Mouse (Mus musculus) cerebellum, adult (tissue): ENCODE results near the gene Kmt5a.

Experiments
- ATAC-seq: cut with Nextera tagmentation; 2 replicates; pipeline ENCODE4 v1.9.2; 2017; ENCODE audit warnings: mild to moderate bottlenecking, moderate library complexity, mixed read lengths; ENCODE audit not compliant: insufficient number of reproducible peaks, low FRiP score, low TSS enrichment

The Kmt5a gene

DNA sequence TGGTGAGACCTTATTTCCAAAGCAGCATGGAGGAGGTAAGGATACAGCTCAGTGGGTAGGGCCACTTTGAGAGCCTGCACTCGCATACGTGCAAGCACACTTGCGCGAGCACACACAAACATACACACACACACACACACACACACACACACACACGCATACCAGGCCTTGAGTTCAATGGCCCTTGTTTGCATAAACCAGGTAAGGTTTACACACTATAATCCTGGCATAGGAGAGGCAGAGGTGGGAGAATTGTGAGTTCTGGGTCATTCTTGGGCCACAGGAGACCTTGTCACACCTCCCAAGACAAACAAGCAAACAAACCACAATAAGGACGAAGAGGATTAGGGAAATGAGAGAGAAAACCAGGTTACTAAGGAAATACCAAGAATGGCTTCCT lies 69.5 kb downstream of the Kmt5a start:
- ATAC-seq: no peak

DNA sequence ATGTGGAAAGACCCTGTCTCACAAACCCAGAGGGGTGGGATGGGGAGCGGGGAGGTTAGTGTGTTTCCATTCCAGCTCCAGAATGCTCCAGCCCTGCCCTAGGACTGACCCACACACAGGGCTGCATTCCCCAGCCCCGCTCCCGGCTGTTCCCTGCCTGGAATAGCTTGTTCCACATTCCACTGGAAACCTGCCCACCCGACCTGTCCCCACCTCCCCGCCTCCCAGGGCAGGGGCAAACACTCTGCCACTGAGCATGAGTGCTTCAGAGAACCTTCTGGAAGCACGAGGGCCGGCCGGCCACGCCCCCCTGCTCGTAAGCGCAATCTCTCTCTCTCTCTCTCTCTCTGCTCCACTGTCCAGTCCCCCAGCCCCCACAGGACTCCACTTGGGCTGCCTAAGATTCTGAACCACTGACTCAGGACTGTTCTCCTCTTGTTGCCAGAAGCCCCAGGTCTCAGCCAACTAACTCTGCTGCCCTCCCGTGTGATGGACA lies 70.1 kb downstream of the Kmt5a start:
- ATAC-seq: no peak

DNA sequence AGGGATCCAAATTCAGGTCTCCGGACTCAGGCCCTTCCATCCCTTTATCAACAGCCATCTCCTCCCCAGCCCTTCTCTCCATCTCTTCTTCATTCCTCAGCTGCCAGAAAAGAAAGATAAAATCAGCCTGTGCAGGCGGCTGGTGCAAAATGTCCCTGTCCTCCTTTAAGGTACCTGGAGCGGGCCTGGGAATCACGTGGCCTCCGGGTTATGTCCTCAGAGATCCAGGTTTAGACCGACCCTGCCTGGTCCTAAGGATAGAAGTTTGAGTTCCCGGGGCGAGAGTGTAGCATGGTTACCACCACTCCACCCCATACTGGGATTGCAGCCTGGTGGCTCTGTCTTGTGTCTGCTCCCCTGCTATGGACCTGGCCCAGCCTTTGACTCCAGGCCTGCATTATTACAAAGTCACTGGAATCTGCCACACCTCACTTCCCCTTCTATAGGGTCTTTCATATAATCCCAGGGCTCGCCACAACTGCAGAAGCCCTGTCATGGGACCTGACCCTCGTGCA lies 70.9 kb downstream of the Kmt5a start:
- ATAC-seq: no peak
